Mouse (Mus musculus): ENCODE data around the gene Gm5926.
"Not testable (repeated sequence)": the region's sequence is repeated elsewhere in the genome, so short reads cannot be mapped to it uniquely, and the experiment has no call there.

Gm5926 gene

GRCm38 (mm10) chrX:32650416-32650815, at the start of gene Gm5926:
Gene Gm5926 (plus strand): TSS chrX:32650716.
- in situ Hi-C loops (cut with MboI, MseI) = not testable (repeated sequence)

DNA sequence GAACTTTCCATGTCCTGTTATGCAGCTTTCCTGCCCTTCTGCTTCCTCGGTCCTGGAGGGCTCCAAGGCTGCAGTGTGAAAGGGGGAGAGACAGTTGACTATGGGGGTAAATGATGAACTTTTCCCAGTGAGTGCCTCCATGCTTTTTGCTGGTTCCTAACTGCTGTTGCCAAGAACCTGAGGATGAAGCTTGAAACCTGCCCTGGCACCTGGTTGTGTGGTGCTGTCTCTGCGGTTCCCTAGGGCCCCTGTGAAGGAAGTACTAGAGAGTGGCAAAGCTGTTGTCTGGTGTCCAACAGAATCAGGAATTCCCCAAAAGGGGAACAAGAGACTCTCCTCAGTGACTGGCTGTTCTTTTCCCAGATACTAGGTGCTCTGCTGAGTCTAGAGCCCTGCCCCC, 49.5 kb upstream of the Gm5926 start:
- in situ Hi-C loops (cut with MboI, MseI) = loop anchor here (5.0 to 25.0 kb wide), 2 partner anchors 1236 to 1966 kb away; no protein-coding TSS in a partner anchor

DNA sequence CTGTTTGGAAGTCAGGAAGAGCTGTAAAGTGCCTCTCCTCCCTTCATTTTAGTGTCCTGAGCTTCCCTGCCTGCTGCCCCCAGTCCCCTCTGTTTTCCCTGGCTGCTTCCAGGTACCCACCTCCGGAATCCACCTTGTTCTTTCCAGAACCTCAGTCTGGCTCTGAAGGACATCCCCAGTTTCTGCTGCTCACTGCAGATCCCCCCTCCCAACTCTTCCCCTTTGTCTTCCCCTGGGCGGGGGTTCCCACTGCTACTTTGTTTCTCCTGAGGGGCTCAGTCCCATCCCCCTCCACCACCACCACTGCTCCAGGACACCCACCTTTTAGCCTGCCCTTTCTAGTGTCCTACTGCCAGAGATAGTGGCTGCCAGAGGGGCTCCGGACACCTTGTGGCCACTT, 49.1 kb upstream of the Gm5926 start:
- in situ Hi-C loops (cut with MboI, MseI) = loop anchor here (5.0 to 25.0 kb wide), 2 partner anchors 1236 to 1966 kb away; no protein-coding TSS in a partner anchor

Measured in regulatory T cell (primary cell).